Mouse (Mus musculus) spleen, adult 2 months (tissue): ENCODE measurements around the gene Babam2.

Experiments
- CTCF ChIP-seq: fragments of 200-500 bp; IDR thresholded peaks from 2 replicates; pipeline ENCODE4 v1.5.1; 2011; ENCODE audit warnings: mild to moderate bottlenecking, inconsistent platforms; ENCODE audit not compliant: insufficient read depth, insufficient read length, insufficient replicate concordance; ENCODE audit errors: extremely low read depth
- POLR2A ChIP-seq: fragments of 200-500 bp; IDR thresholded peaks from 2 replicates; pipeline ENCODE4 v1.6.1; 2011; ENCODE audit warnings: low read depth, low read length, inconsistent platforms

DNA sequence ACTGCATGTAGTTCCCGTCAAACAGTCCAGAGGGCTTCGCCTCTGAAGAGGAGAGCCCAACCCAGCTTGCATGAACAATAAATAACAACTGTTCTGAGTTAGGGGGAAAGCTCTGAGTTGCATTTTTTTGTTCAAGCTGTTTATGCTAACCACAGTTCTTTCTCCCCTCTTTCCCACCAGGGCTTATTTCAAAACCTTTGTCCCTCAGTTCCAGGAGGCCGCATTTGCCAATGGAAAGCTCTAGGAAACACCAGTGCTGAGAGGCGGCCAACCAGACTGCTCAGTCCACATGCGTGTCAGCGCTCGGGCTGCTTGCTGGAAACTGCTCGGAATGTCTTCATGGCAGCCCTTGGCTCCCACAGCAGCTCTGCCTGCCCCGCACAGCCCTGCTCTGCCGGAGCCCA, 386.9 kb downstream of the Babam2 start:
- no peak for TF ChIP-seq POLR2A
- no peak for TF ChIP-seq CTCF
